7 mouse cellular contexts compared by ENCODE assay signal in the genomic region with DNA sequence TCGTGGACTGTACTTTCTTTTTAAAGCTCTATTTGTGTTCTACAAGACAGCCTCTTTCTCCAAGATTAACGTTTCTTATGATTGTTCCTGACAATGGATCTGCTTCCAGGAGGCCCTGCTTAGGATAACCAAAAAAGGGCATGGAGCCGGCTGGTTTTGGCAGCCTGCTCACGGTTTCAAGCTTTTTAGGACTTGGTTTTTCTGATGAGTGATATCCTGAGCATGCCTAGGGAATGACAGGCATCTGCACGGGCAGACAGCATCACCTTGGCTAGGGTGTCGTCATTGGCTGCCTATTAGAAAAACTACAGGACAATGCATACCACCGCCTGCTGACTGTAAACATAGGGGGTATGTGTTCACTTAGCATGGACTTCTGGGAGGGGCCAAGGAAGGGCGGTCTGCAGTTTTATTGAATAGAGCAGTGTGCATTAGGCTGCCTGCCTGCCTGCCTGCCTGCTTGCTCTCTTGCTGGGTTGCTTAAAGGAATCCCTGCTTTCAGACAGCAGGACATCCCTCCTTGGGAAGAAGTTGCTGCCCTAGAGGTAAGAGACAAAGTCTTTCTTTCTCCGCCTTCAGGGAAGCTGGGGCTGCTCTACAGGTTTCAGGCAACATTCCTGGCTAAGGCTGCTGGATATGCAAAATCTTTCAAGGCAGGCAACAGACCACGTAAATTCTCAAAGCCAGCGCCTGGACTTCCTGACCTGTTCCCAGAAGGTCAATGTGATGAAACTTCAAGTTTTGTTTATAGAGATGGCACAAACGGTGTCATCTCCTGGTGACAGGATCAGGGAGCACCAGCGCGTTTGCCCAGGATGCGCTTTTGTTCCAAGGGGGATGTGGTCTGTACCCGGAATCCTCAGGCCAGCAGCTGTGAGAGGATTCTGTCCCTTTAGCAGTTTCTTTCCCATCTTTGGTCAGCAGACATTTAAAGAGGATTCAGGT. TPM values are rescaled to one million over a fixed set of nuclear protein-coding genes. Genes with fewer than 3 reads are reported as not detected.
DNase-seq lines count a peak whose midpoint lies in the region; ATAC-seq lines count a peak whose summit lies in the region.

A gene (plus strand): TSS at position 380 of the 945 bp plus-strand sequence.

- no peaks in the 10 kb centered on the region for H3K27me3 ChIP-seq in embryonic facial prominence, embryonic 11.5 days (ENCODE audit: control insufficient read depth, insufficient read depth, low read length)
- no peaks in the 10 kb centered on the region for H3K27me3 ChIP-seq in heart, embryonic 11.5 days (ENCODE audit: control insufficient read depth, insufficient read depth, low read length)
- no peaks in the 10 kb centered on the region for H3K27me3 ChIP-seq in kidney, embryonic 15.5 days
- H3K27me3 ChIP-seq in liver, embryonic 15.5 days, result peaks cover 15% of the 10 kb centered on the region

- ATAC-seq in embryonic facial prominence, embryonic 11.5 days (replicated peaks; ENCODE audit: insufficient number of reproducible peaks, low FRiP score, low TSS enrichment, low read depth), result peak; percentile 88
- peak; percentile 86 for ATAC-seq in heart, embryonic 11.5 days (replicated peaks; ENCODE audit: insufficient number of reproducible peaks, low FRiP score, low TSS enrichment)
- peak; percentile 92 for ATAC-seq in kidney, embryonic 15.5 days (replicated peaks; ENCODE audit: low FRiP score)
- ATAC-seq in liver, embryonic 15.5 days (ENCODE audit: insufficient read depth), result no peak

- peak within 1 kb of the TSS; percentile 38 for H3K4me3 ChIP-seq in embryonic facial prominence, embryonic 11.5 days (ENCODE audit: low read depth, low read length)
- peak within 1 kb of the TSS; percentile 63 for H3K4me3 ChIP-seq in heart, embryonic 11.5 days (ENCODE audit: low read depth, low read length)
- H3K4me3 ChIP-seq in kidney, embryonic 15.5 days (replicated peaks), result peak within 1 kb of the TSS; percentile 50
- peak within 1 kb of the TSS; percentile 9 for H3K4me3 ChIP-seq in liver, embryonic 15.5 days (replicated peaks)

- H3K9me3 ChIP-seq in embryonic facial prominence, embryonic 11.5 days (replicated peaks; ENCODE audit: control insufficient read depth, low read length), result no peaks in the 10 kb centered on the region
- no peaks in the 10 kb centered on the region for H3K9me3 ChIP-seq in heart, embryonic 11.5 days (replicated peaks; ENCODE audit: control insufficient read depth, low read length)
- no peaks in the 10 kb centered on the region for H3K9me3 ChIP-seq in kidney, embryonic 15.5 days (replicated peaks)
- H3K9me3 ChIP-seq in liver, embryonic 15.5 days (replicated peaks), result no peaks in the 10 kb centered on the region

- DNase-seq in adipocyte (ENCODE audit: low spot score), result peak; percentile 64
- peak; percentile 77 for DNase-seq in embryonic facial prominence, embryonic 11.5 days (ENCODE audit: low spot score)
- DNase-seq in ovary, adult 18-20 months (ENCODE audit: low spot score), result peak; percentile 43
- no peak for DNase-seq in right cerebral cortex, adult 18-20 months

- H3K4me1 ChIP-seq in embryonic facial prominence, embryonic 11.5 days (ENCODE audit: control insufficient read depth, insufficient read depth, low read length), result no peaks in the 10 kb centered on the region
- H3K4me1 ChIP-seq in heart, embryonic 11.5 days (ENCODE audit: control insufficient read depth, insufficient read depth, low read length), result peaks cover 33% of the 10 kb centered on the region
- H3K4me1 ChIP-seq in kidney, embryonic 15.5 days, result peaks cover 38% of the 10 kb centered on the region
- no peaks in the 10 kb centered on the region for H3K4me1 ChIP-seq in liver, embryonic 15.5 days (replicated peaks)

- WGBS in embryonic facial prominence, embryonic 11.5 days, result 6% methylated on average over 16 of the region's 16 CpGs
- WGBS in heart, embryonic 11.5 days (ENCODE audit: insufficient replicate concordance), result 8% methylated on average over 16 of the region's 16 CpGs
- whole genome bisulfite sequencing in kidney, embryonic 15.5 days, result 11% methylated on average over 16 of the region's 16 CpGs
- WGBS in liver, embryonic 15.5 days (ENCODE audit: insufficient replicate concordance), result 33% methylated on average over 16 of the region's 16 CpGs

- H3K27ac ChIP-seq in embryonic facial prominence, embryonic 11.5 days (replicated peaks; ENCODE audit: low read depth, low read length), result peak within 1 kb of the TSS; percentile 56
- H3K27ac ChIP-seq in heart, embryonic 11.5 days (ENCODE audit: low read depth, low read length), result peak within 1 kb of the TSS; percentile 92
- peak within 1 kb of the TSS; percentile 80 for H3K27ac ChIP-seq in kidney, embryonic 15.5 days
- no peak within 1 kb of the TSS for H3K27ac ChIP-seq in liver, embryonic 15.5 days (replicated peaks)

- no peaks in the 10 kb centered on the region for H3K36me3 ChIP-seq in embryonic facial prominence, embryonic 11.5 days (replicated peaks; ENCODE audit: control insufficient read depth, insufficient read depth, low read depth, low read length)
- H3K36me3 ChIP-seq in heart, embryonic 11.5 days (ENCODE audit: control insufficient read depth, insufficient read depth, low read length), result no peaks in the 10 kb centered on the region
- no peaks in the 10 kb centered on the region for H3K36me3 ChIP-seq in kidney, embryonic 15.5 days
- H3K36me3 ChIP-seq in liver, embryonic 15.5 days (replicated peaks), result no peaks in the 10 kb centered on the region

- peak within 1 kb of the TSS; percentile 58 for H3K9ac ChIP-seq in embryonic facial prominence, embryonic 11.5 days (replicated peaks; ENCODE audit: low read length)
- H3K9ac ChIP-seq in heart, embryonic 11.5 days (ENCODE audit: low read depth, low read length), result peak within 1 kb of the TSS; percentile 81
- H3K9ac ChIP-seq in kidney, embryonic 15.5 days, result peak within 1 kb of the TSS; percentile 54
- 0 out of 2 replicates have a peak within 1 kb of the TSS, but pooled peaks have one; percentile 3 for H3K9ac ChIP-seq in liver, embryonic 15.5 days

- H3K4me2 ChIP-seq in embryonic facial prominence, embryonic 11.5 days (ENCODE audit: low read depth, low read length), result peak within 1 kb of the TSS; percentile 57
- H3K4me2 ChIP-seq in heart, embryonic 11.5 days, result peak within 1 kb of the TSS; percentile 64
- H3K4me2 ChIP-seq in kidney, embryonic 15.5 days, result peak within 1 kb of the TSS; percentile 58
- H3K4me2 ChIP-seq in liver, embryonic 15.5 days, result no peak within 1 kb of the TSS

RNA-seq across cellular contexts. Expression of the gene that starts here (rescaled TPM):
- 274 and 283 TPM in 2 replicates for polyA plus RNA-seq in embryonic facial prominence, embryonic 11.5 days (2014; fragmentation: Nextera tagmentation; extraction: Ambion mirVana)
- polyA plus RNA-seq in heart, embryonic 11.5 days (2014; fragmentation: Nextera tagmentation; extraction: Ambion mirVana), result 144 and 167 TPM in 2 replicates
- 242 and 266 TPM in 2 replicates for polyA plus RNA-seq in kidney, embryonic 15.5 days (2015; fragmentation: Nextera tagmentation; extraction: Ambion mirVana)
- 58.0 and 63.2 TPM in 2 replicates for polyA plus RNA-seq in liver, embryonic 15.5 days (2015; fragmentation: Nextera tagmentation; extraction: Ambion mirVana)

Comparison
In these comparisons a context has a peak if more than half of its experiments do, and no peak if none do; other contexts are left out.
1. H3K4me3 ChIP-seq: peak in every context shown above with its lines; median percentile 63 in heart, embryonic 11.5 days; 50 in kidney, embryonic 15.5 days; 38 in embryonic facial prominence, embryonic 11.5 days; 9 in liver, embryonic 15.5 days.
2. H3K9ac ChIP-seq: peak in every context shown above with its lines; median percentile 81 in heart, embryonic 11.5 days; 58 in embryonic facial prominence, embryonic 11.5 days; 54 in kidney, embryonic 15.5 days; 3 in liver, embryonic 15.5 days.